Mouse (Mus musculus) CH12.LX (cell line): ENCODE measurements at regions not wholly inside any gene's neighbourhood (a gene's known extent, or its start where the extent isn't known, plus 50 kb on each side); places are given as distances from the start of the nearest gene placed in this dataset.
"Not testable (repeated sequence)": the region's sequence is repeated elsewhere in the genome, so short reads cannot be mapped to it uniquely, and the experiment has no call there.

Experiments
- HCFC1 ChIP-seq: IDR thresholded peaks from 2 replicates; pipeline ENCODE4 v1.6.1; 2012; ENCODE audit warnings: low read depth, mild to moderate bottlenecking, inconsistent platforms, low read length, improper control_type of control experiment
- KAT2A ChIP-seq: IDR thresholded peaks from 2 replicates; pipeline ENCODE4 v1.6.1; 2012; ENCODE audit warnings: low read length, improper control_type of control experiment, inconsistent platforms; ENCODE audit not compliant: insufficient replicate concordance
- MAFK ChIP-seq: IDR thresholded peaks from 2 replicates; pipeline ENCODE4 v1.6.1; 2011; ENCODE audit warnings: low read length, improper control_type of control experiment; ENCODE audit not compliant: insufficient replicate concordance
- NELFE ChIP-seq: IDR thresholded peaks from 2 replicates; pipeline ENCODE4 v1.6.1; 2011; ENCODE audit warnings: low read depth, low read length, improper control_type of control experiment
- POLR2A ChIP-seq: IDR thresholded peaks from 2 replicates; pipeline ENCODE4 v1.6.1; 2011; ENCODE audit warnings: low read depth, mild to moderate bottlenecking, improper control_type of control experiment, low read length

GRCm38 (mm10) chr16:76456300-76456599 is 82.6 kb upstream of the Nrip1 start:
- not testable (repeated sequence) for TF ChIP-seq POLR2A, MAFK, HCFC1, KAT2A, NELFE
